Mouse (Mus musculus): ENCODE measurements around the gene Sec14l1. TPM values are rescaled to one million over a fixed set of nuclear protein-coding genes. Genes with fewer than 3 reads are reported as not detected.
"Not testable (repeated sequence)": the region's sequence is repeated elsewhere in the genome, so short reads cannot be mapped to it uniquely, and the experiment has no call there.

Gene Sec14l1
- polyA plus RNA-seq, 1 experiment from 2014 or later, result 47.3 TPM

GRCm38 (mm10) chr11:117078637-117079240 is 36.2 kb upstream of the Sec14l1 start:
- Histone ChIP-seq H3K9ac (no peak overlapping the region), H3K4me2 (no peak overlapping the region), H3K36me3 (peaks cover 42% of the 10 kb centered on the region), H3K9me3 (no peaks in the 10 kb centered on the region), H3K4me3 (no peak overlapping the region), H3K4me1 (peaks cover 43% of the 10 kb centered on the region), H3K27me3 (no peaks in the 10 kb centered on the region), H3K27ac (no peak overlapping the region)
- 92% methylated on average over 12 of the region's 12 CpGs for WGBS
- ATAC-seq (ENCODE audit: insufficient number of reproducible peaks, insufficient read depth, low FRiP score, low TSS enrichment, low read depth), result no peak

- Histone ChIP-seq H3K4me1 (peaks cover 43% of the 10 kb centered on the region), H3K27ac (no peak overlapping the region)
Measured at GRCm38 (mm10) chr11:117079651-117080190, 35.2 kb upstream of the Sec14l1 start.

GRCm38 (mm10) chr11:117080209-117080608 is 34.8 kb upstream of the Sec14l1 start:
- no peak for ATAC-seq (ENCODE audit: insufficient number of reproducible peaks, insufficient read depth, low FRiP score, low TSS enrichment, low read depth)
- H3K4me1 ChIP-seq, result peaks cover 43% of the 10 kb centered on the region

More at GRCm38 (mm10) chr11:117079651-117080190, 35.2 kb upstream of the Sec14l1 start:
- Histone ChIP-seq H3K27me3 (no peaks in the 10 kb centered on the region), H3K36me3 (peaks cover 44% of the 10 kb centered on the region), H3K9me3 (no peaks in the 10 kb centered on the region), H3K4me3 (no peak overlapping the region), H3K4me2 (no peak overlapping the region), H3K9ac (no peak overlapping the region)
- ATAC-seq (ENCODE audit: insufficient number of reproducible peaks, insufficient read depth, low FRiP score, low TSS enrichment, low read depth), result no peak
- WGBS, result 91% methylated on average over 17 of the region's 17 CpGs

GRCm38 (mm10) chr11:117081165-117082064 is 33.6 kb upstream of the Sec14l1 start:
- Histone ChIP-seq H3K9ac (peak overlapping the region; percentile 12; the same call in 1 of the 2 replicates), H3K36me3 (peaks cover 44% of the 10 kb centered on the region), H3K9me3 (no peaks in the 10 kb centered on the region), H3K4me2 (peak overlapping the region; percentile 42), H3K27me3 (no peaks in the 10 kb centered on the region), H3K4me3 (0 out of 2 replicates have a peak overlapping the region, but pooled peaks have one; percentile 16), H3K27ac (peak overlapping the region; percentile 74), H3K4me1 (peaks cover 34% of the 10 kb centered on the region)
- ATAC-seq (ENCODE audit: insufficient number of reproducible peaks, insufficient read depth, low FRiP score, low TSS enrichment, low read depth), result peak; percentile 71
- WGBS, result 30% methylated on average over 16 of the region's 16 CpGs

More at GRCm38 (mm10) chr11:117080209-117080608, 34.8 kb upstream of the Sec14l1 start:
- H3K27me3 ChIP-seq, result no peaks in the 10 kb centered on the region
- 89% methylated on average over 11 of the region's 11 CpGs for WGBS
- no peaks in the 10 kb centered on the region for H3K9me3 ChIP-seq
- 0 out of 2 replicates have a peak overlapping the region, but pooled peaks have one; percentile 22 for H3K27ac ChIP-seq
- no peak overlapping the region for H3K4me3 ChIP-seq
- H3K9ac ChIP-seq, result no peak overlapping the region; the same call in 1 of the 2 replicates
- no peak overlapping the region for H3K4me2 ChIP-seq
- H3K36me3 ChIP-seq, result peaks cover 44% of the 10 kb centered on the region

GRCm38 (mm10) chr11:117082353-117082934 is 32.5 kb upstream of the Sec14l1 start:
- Histone ChIP-seq H3K9me3 (no peaks in the 10 kb centered on the region), H3K9ac (no peak overlapping the region), H3K4me1 (peaks cover 29% of the 10 kb centered on the region), H3K27me3 (no peaks in the 10 kb centered on the region), H3K27ac (peak overlapping the region; percentile 74), H3K4me3 (no peak overlapping the region), H3K36me3 (peaks cover 44% of the 10 kb centered on the region), H3K4me2 (no peak overlapping the region)
- ATAC-seq (ENCODE audit: insufficient number of reproducible peaks, insufficient read depth, low FRiP score, low TSS enrichment, low read depth), result no peak
- WGBS, result 62% methylated on average over 11 of the region's 11 CpGs

- 83% methylated on average over 19 of the region's 19 CpGs for WGBS
- no peak for ATAC-seq (ENCODE audit: insufficient number of reproducible peaks, insufficient read depth, low FRiP score, low TSS enrichment, low read depth)
- Histone ChIP-seq H3K4me2 (no peak overlapping the region), H3K4me1 (peaks cover 26% of the 10 kb centered on the region), H3K4me3 (no peak overlapping the region), H3K27me3 (no peaks in the 10 kb centered on the region), H3K36me3 (peaks cover 37% of the 10 kb centered on the region), H3K27ac (peak overlapping the region; percentile 74; the same call in 1 of the 2 replicates), H3K9ac (no peak overlapping the region), H3K9me3 (no peaks in the 10 kb centered on the region)
Measured at GRCm38 (mm10) chr11:117083052-117083881, 31.7 kb upstream of the Sec14l1 start.

- 95% methylated on average over 3 of the region's 3 CpGs for WGBS
- H3K36me3 ChIP-seq, result peaks cover 31% of the 10 kb centered on the region
- H3K9me3 ChIP-seq; ATAC-seq (ENCODE audit: insufficient number of reproducible peaks, insufficient read depth, low FRiP score, low TSS enrichment, low read depth); H3K4me3 ChIP-seq; H3K9ac ChIP-seq; H3K27me3 ChIP-seq; H3K4me2 ChIP-seq: not testable (repeated sequence)
- H3K4me1 ChIP-seq, result peaks cover 27% of the 10 kb centered on the region
- H3K27ac ChIP-seq, result 0 out of 2 replicates have a peak overlapping the region, but pooled peaks have one; percentile 64
Measured at GRCm38 (mm10) chr11:117083882-117084260, 31.1 kb upstream of the Sec14l1 start.

GRCm38 (mm10) chr11:117086215-117086614 is 28.8 kb upstream of the Sec14l1 start:
- Histone ChIP-seq H3K27me3 (no peaks in the 10 kb centered on the region), H3K36me3 (0 out of 2 replicates have a peak, but pooled peaks cover 9% of the 10 kb centered on the region), H3K9ac (no peak overlapping the region), H3K4me3 (no peak overlapping the region), H3K4me2 (no peak overlapping the region), H3K27ac (no peak overlapping the region), H3K4me1 (peaks cover 22% of the 10 kb centered on the region), H3K9me3 (no peaks in the 10 kb centered on the region)
- no peak for ATAC-seq (ENCODE audit: insufficient number of reproducible peaks, insufficient read depth, low FRiP score, low TSS enrichment, low read depth)
- WGBS, result 86% methylated on average over 10 of the region's 10 CpGs

GRCm38 (mm10) chr11:117087036-117087799 is 27.8 kb upstream of the Sec14l1 start:
- Histone ChIP-seq H3K4me3 (no peak overlapping the region), H3K27me3 (no peaks in the 10 kb centered on the region), H3K4me1 (peaks cover 25% of the 10 kb centered on the region), H3K27ac (no peak overlapping the region), H3K9ac (no peak overlapping the region), H3K36me3 (0 out of 2 replicates have a peak, but pooled peaks cover 9% of the 10 kb centered on the region), H3K4me2 (no peak overlapping the region), H3K9me3 (no peaks in the 10 kb centered on the region)
- no peak for ATAC-seq (ENCODE audit: insufficient number of reproducible peaks, insufficient read depth, low FRiP score, low TSS enrichment, low read depth)
- WGBS, result 85% methylated on average over 9 of the region's 9 CpGs

Data from embryonic facial prominence, embryonic 13.5 days (tissue).